Mouse (Mus musculus): ENCODE results near the gene Crmp1.
A peak's percentile ranks its signal among the peaks of the same experiment; 100 is the strongest.

The Crmp1 gene

DNA sequence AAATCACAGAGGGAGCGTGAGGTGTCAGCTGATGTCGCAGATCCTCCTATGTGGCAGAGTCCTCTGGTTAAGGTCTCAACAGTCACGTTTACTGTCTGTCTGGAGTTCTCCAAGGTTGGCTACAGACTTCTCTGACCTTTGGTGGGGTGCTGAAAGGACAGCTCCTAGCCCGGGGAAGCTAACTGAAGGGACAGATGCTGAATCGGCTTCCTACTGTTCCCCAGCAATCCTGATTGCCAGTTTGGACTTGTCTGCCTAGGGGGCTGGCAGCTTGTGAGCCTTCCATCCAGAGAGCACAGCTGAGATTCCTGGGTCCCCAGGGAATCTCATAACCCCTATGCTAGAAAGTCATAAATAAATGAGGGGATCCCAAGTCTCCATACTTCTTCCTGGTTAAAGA, 1.2 kb upstream of the Crmp1 start:
- peak; percentile 58 for DNase-seq (ENCODE audit: low spot score)

DNA sequence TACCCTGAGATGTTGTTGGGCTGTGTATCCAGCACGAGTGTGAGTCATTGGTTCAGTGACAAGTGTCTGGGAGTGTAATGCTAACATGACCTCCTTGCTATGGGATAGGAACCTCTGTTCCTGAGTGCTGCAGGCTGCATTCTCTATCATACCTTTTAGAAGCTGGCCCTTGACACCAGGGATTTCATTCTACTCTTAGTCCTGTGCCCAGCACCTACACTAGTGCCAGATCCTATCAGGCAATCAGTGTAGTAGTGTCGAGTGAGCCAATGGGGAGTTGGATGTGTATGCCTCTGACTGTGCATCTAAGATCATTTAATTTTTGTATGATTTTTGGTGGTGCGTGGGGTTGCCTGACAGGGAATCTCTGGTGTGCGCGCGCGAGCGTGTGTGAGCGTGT, 516 bp upstream of the Crmp1 start:
- DNase-seq (ENCODE audit: low spot score) = no peak

DNA sequence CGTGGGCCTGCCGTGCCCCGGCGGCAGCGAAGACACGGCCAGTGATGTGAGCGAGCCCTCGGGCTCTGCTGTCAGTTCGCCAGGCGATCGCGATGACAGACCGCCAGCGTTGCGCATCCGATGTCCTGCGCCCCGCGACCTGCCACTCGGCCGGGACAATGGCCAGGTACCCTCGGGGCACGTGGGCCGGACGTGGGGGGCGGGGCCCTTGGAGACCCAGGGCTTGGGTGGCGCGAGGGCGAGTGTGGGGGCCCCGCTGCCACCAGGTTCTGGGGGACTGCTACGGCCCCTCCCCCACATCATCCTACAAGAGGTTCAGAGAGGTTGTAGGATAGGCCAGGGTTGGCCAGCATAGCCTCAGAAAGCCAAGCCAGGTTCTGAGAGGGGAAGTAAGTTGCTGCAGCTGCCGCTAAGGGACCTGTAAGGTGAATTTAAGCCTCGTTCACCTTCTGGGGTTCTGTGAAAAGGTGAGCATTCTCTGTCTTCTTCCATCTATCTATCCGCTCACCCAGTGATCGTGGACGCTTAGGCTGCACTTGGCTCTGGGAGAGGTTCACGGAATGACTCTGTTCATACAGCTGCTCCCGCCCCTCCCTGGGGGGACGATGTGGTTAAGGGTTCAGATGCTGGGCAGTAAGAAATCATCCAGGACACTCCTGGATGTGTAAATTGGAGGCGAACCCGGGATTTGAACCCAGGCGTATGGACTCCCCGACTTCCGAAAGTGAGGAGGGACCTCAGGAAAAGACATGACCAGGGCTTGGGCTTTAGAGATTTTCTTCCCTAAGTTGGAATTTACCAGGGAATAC, 824 bp downstream of the Crmp1 start:
- DNase-seq (ENCODE audit: low spot score) = peak; percentile 47

DNA sequence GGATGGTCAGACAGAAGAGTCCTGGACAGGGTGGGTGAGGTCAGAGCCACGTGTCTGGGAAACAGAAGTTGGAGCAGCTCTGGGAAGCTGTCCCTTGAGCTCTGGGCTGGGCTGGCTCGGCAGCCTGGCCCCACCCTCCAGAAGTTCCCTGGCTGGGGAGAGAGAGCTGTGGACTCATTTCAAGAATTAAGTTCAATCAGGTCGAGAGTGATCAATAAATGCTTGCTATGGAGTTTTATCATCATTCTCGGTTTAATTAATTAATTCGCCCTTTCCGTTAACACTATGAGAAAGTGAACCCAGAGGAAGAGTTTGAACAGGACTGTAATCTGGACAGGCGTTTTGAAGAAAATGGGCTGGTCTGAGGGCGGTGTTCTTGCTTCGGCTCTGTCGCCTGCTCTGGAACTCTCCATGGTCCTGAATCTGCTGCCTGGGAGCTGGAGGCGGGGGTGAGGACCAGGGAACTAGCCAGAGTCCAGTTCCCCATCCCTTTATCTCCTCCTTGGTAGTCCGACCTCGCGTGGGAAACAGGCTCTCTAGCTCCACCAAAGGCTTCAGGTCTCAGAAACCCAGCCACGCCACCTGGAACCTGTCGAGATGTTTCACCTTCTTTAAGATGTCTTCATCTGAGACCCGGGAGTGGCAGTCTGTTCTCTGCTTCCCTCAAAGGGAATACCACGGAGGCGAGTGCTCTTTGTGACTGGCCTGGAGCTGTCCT, 1.6 kb downstream of the Crmp1 start:
- DNase-seq (ENCODE audit: low spot score) = peak; percentile 88

DNA sequence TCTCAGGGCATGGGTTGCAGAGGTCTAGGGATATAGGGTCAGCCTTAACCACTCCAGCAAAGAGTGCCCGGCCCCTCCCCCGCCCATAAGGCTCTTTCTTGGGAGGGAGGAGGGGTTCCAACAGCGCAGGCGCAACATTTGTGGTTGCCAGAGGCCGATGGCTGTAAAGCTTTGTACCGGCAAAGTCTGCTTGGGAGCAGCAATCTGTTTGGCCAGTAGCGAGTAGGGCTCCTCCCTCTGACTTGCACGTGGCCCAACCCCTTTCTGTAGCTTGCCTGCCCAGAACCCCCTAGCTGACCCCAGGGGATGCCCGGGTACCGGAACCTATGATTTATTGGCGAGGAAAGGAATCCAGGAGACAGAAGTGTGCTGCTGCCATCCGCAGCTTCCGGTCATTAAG, 2.4 kb downstream of the Crmp1 start:
- DNase-seq (ENCODE audit: low spot score) = no peak

DNA sequence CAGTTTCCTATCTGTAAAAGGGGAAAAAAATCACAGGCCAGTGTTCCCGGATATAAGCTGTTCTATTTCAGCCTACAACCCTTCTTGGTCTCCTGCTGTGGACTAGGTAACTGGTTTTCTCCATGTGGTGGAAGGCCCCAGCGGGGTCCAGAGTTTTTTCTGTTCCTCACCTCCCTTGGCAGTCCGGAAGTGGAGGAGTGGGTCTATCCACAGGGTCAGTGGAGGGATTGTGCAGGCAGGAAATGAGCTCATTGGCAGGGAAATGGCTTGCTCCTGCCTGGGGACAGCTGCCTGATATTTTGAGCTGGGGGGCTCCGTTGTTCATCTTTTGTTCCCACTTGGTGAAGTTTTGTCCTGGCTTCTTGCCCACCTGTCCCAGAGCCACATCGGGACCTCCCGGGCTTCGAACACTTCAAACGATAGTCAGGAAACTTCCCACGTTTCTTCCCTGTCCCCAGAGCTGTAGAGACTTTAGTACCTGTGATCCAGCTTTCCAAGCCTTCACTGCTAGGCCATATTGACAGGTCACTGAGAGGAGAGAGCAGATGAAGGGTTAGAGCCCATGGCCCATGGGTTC, 3.0 kb downstream of the Crmp1 start:
- no peak for DNase-seq (ENCODE audit: low spot score)

DNA sequence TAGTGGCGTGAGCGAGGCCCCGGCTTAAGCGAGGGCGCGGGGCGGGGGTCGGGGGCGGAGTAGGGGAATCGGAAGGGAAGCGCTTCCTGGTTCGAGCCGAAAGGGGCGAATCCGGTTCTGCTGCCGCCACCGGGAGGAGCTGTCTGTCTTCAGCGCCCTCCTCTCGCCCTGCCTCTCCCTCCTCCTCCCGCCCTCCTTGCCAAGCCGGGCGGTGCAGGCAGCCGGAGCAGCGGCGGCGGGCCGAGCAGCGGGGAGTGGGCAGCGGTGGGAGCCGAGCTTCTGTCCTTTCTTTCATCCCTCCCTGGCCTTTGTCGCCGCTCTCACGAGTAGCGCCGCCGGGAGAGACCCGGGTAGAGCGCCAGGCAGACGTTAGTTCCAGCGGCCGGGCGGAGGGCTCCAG, 3.9 kb downstream of the Crmp1 start:
- peak; percentile 44 for DNase-seq (ENCODE audit: low spot score)

DNA sequence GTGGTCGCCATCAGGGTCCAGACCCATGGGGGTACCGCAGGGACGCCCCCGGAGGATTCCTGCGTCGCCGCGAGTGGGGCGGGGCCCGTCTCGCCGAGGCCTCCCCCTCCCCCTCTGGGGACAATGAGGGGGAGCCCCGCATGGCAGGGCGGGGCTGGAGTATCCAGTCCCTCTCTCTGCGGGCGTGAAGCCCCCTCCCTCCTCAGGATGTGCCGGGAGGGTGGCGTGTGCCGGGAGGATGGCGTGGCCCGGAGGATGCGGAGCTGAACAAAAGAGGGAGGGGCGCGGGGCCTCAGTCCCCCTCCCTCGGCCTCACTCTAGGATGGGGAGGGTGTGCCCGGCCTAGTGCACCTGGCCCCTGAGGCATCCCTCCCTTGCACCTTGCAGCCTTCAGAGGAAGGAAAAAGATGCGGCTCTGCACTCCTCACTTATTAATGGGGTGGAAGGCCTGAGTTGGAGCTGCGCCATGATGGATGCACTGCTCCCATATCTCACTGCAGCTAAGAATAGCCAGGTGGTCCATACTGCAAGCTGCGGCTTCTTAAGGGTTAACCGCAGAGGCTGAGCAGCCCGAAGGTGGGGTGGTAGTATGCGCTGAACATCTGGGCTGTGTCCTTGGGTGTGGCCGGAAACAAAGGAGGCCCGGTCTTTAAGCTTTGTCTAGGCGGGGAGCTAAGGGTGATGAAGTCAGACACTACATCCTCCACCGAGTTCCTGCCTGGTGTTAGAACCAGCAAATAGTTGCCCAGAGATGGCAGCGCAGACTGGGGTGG, 4.6 kb downstream of the Crmp1 start:
- DNase-seq (ENCODE audit: low spot score) = no peak

DNA sequence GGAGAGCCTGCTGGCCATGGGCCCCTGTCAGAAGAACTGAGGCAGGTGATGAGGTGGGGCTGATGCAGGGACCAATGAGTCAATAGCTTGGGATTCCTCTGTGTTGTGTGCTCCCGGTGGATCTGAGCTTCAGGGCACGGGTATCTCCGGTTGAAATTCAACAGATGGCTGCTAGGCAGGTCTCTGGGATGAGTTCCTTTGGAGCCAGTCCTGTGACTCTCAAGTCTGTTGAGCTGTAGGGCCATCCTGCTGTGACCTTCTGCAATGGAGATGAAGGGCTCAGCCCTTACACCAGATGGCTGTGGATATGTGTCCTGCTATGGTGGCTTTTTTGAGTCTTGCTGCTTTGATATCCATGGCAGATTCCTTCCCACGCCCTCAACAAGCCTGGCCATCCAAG, 5.7 kb downstream of the Crmp1 start:
- no peak for DNase-seq (ENCODE audit: low spot score)

DNA sequence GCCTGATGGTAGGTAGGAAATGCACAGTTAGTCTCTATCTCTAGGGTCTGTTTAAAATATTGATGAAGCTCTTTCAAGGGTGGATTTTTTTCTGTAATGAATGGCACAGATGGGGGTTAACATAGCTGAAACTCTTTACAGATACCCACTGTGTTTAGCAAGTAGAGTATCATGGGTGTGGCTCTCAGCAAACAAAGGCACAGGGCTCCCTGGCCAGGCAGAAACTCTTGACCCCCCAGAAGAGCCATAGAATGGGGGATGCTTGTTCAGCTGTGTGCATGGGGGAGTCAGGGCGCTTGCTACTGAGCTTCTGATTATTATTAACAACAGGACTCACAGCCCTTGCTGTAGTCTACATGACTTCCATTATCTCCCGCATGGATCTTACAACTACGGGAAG, 7.1 kb downstream of the Crmp1 start:
- no peak for DNase-seq (ENCODE audit: low spot score)

DNA sequence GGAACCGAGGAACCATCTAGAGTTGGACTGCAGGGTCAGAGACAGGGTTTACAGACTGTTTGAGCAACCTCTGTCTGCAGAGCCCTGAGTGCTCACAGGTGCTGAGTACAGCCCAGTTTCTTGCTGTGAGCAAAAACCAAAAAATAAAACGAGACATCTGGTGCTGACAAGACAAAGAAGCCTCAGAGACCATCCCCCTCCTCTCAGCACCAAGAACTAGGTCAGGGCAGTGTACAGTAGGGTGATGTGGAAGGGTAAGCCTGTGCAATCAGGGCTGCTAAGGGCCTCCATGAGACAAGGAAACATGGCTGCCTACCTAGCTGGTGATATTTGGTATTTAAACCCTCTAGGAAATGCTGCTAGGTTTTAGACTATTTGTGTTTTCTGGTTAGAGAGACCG, 9.9 kb downstream of the Crmp1 start:
- DNase-seq (ENCODE audit: low spot score) = no peak

DNA sequence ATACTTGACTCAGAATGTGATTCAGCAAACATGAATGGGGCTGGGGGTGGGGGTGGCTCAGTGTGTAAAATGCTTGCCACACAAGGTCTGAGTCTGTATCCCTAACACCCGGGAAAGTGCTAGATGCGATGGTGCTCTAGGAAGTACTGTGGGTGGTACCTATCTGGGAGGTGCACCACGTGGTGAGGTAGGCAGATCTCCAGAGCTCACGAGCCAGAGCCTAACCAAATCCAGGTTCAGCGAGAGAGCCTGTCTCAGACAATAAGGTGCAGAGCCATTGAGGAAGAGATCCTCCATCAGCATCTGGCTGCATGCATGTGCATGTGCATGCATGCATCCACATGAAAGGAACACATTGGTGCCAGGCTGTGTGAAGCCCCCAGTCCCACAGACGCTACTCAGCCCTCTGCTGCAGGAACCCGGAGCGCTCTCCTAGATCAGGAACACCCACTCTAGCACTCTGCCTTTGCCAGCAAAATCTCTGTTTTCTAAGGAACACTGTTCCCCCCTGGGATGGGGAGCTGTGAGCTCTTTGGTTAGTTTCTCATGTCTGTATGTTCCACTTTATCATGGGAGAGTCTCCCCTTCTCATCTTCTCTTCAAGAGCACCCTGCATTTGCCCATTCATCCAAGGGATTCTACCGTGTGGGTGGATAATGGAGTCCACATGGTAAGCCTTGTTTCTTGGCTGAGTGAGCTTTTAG, 10.5 kb downstream of the Crmp1 start:
- no peak for DNase-seq (ENCODE audit: low spot score)

DNA sequence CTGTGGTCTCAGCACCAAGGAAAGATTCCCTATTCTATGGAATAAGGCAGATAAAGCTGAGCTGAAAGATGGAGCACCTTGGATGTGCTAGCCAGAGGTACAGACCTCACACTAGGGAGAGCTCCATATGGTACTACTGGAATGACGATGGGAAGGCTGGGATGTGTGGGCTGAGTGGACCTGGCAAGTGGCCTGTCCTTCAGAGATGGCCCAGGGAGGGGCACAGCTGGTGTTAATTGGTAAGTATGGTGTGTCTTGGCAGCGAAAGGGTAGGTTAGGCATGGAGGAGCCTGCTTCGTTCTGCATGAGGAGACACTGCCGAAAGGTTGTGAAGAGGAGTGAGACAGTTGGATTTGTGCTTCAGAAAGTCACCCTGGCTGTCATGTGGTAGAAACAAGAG, 12.8 kb downstream of the Crmp1 start:
- DNase-seq (ENCODE audit: low spot score) = no peak

DNA sequence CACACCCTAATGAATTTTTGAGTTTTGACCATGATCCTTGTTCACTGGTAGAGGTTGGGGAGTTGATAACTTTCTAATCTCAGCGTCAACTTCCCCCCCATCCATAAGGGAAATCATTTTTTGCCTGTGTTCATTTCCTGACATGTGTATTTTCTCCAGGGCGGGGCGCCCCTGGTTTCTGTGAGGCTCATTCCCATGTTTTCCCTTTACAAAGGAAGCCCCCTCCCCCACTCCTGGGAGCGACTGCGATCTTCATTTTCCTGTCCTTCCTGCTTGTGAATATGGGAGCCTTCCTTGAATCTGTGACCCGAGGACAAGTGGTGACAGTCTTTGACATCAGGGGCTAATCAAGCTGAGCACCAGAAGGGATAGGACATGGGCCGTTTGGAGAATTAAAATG, 15.1 kb downstream of the Crmp1 start:
- DNase-seq (ENCODE audit: low spot score) = no peak

DNA sequence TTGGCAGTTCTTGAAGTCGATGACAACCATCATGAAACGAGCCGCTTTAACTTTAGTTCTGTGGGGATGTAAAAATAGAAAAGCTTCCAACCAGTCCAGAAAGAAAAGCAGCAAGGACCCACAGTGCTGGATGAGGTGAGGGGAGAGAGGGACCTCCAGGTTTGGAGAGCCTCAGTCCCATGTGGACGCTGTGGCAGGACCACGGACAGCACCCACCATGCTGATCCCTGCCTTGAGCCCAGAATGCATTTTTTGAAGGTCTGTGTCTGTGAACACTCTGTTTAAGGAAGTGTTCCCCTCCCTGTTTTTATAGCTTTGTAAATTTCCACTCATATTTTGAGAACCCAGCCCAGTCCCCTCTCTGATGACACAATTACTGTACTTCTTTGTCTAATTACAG, 15.5 kb downstream of the Crmp1 start:
- peak; percentile 80 for DNase-seq (ENCODE audit: low spot score)

DNA sequence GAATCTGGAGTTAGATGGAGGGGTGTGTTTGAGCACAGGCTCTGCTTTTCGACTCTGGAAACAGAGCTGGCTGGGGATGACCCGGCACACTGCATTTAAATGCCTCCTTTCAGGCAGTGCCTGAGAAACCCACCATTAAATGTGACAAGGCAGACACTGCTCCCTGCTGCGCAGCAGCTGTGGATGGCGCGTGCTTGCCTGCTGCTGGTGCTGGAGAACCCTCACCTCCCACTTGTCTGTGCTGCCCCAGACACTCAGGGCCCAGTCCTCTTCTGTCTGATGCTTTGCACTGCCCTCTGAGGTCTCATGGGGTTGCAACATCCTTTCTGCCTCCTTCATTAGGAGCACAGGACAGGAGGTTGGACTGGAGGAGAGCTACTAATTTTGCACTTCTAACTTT, 20.0 kb downstream of the Crmp1 start:
- DNase-seq (ENCODE audit: low spot score) = no peak

DNA sequence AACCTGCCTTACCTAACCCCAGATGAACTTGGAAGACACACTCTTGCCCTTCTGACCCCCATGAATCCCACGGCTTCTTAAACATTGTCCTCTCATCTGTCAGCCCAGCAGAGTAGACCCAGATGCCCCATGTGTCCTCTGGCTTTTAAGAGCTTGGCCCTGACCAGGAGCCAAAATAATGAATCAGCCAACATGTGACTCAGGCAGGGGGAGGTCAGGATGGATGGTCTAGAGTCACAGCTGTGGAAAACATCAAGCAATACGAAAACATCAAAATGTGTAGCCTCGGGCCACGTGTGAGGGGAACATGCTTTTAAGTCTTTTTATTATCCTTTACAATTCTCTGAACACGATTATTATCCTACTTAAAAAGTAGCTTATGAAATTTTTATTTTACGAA, 22.1 kb downstream of the Crmp1 start:
- DNase-seq (ENCODE audit: low spot score) = no peak

DNA sequence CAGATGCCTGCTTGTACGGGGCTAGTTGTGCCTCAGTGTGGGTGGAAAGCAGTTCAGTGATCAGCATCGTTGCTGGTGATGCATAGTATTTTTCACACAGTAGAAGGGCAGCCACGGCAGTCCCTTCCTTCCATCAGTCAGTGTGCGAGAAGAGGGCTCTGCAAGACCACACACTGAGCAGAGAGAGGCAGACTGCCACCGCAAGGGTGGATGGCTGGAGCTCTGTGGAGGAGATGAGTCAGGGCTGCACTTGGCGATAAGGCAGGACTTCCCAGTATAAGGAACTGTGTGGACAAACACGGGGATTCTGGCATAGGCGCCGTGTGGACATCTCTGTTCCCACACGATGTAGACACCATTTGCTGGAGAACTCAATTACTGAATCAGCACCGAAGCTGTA, 39.3 kb downstream of the Crmp1 start:
- DNase-seq (ENCODE audit: low spot score) = no peak

DNA sequence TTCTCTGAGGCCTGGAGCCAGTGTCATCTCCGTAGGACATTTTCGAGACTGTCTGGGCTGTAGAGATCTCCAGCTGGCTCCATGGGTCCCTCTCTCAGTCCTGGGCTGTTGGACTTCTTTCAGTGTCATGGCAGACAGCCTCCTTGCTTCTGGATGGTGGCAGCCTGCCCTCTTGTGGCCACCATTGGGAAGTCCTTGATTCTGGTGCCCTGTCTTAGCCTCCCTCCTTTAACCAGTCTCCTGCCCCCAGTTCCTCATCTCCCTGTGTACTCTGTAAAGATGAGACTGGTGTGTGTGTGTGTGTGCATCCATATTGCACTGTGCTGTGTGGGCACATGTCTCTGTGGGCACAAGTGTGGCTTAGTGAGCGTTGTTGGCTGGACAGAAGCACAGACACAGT, 46.6 kb downstream of the Crmp1 start:
- DNase-seq (ENCODE audit: low spot score) = peak; percentile 58

DNA sequence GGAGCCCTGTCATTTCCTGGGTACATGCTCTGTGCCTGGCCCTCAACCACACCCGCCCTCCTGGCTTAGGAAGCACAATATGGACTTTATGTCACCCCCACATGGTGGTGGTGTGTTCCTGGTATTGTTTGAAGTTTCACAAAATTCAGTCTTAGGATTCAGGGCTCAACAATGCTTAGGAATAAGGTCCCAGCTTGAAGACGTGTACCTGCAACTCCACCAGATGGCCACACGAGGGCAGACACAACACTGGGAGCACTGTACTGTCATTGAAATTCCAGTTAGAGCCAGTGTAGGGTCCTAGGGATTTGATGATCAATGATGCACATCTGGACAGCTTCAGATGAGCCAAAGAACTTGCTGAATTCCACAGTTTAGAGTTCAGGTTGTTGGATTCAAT, 47.5 kb downstream of the Crmp1 start:
- DNase-seq (ENCODE audit: low spot score) = peak; percentile 56

DNA sequence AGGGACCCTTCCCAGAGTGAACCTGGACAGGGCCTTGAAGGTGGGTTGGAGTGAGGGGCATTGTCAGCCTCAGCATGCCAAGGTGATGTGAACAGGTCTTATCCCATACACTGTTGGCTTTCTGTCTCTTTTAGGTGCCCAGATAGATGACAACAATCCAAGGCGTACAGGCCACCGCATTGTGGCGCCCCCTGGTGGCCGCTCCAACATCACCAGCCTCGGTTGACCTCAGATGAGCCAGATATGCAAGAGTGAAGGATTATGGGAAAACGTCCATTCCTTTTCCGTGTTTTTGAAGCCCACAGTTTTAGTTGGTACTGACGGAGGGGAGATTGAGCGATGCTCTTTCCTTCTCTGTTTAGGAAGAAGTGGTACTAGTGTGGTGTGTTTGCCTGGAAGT, 49.2 kb downstream of the Crmp1 start:
- no peak for DNase-seq (ENCODE audit: low spot score)

DNA sequence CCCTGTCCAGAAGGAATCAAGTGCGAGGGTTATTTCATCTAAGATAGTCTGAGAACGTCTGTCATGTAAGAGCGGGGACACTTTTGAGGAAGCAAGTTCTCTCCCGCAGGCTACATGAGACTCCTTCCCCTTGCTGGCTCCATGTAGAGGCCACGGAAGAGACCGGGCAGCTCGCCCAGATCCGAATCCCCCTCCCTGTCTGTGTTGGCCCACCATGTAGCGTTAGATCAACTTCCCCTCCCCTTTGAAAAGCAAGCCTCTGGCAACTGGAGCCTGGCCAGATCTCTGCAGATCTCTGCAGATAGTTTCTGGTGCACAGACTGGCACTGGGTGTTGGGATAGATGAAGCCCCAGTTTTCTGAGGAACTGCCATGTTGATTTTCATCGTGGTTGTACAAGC, 55.0 kb downstream of the Crmp1 start:
- DNase-seq (ENCODE audit: low spot score) = no peak
